Mouse (Mus musculus): Measurements from ENCODE around the gene Ankrd26. TPM values are rescaled to one million over a fixed set of nuclear protein-coding genes. Genes with fewer than 3 reads are reported as not detected.
"Not testable (repeated sequence)": the region's sequence is repeated elsewhere in the genome, so short reads cannot be mapped to it uniquely, and the experiment has no call there.

Ankrd26 gene
- polyA plus RNA-seq, 1 experiment = 1.0 TPM

GRCm38 (mm10) chr6:118593377-118594061 lies 31.5 kb upstream of the Ankrd26 start:
- 4% methylated on average over 34 of the region's 34 CpGs for WGBS
- Histone ChIP-seq H3K36me3 (ENCODE audit: control insufficient read depth, insufficient read depth, low read length) (no peaks in the 10 kb centered on the region), H3K4me3 (ENCODE audit: insufficient read depth, low read depth, low read length) (peak overlapping the region; percentile 54), H3K27ac (ENCODE audit: insufficient read depth, low read depth, low read length) (no peak overlapping the region), H3K27me3 (replicated peaks; ENCODE audit: control insufficient read depth, insufficient read depth, low read length) (no peaks in the 10 kb centered on the region), H3K4me1 (ENCODE audit: control insufficient read depth, insufficient read depth, low read length) (no peaks in the 10 kb centered on the region)
- TF ChIP-seq CTCF (conservative IDR thresholded peaks at IDR 0.05; ENCODE audit: insufficient read depth, insufficient read length, low read depth, low read length) (0 out of 2 replicates have a peak, but pooled peaks have one; percentile 19), POLR2A (IDR thresholded peaks at IDR 0.05; ENCODE audit: low read depth, low read length) (no peak)
- DNase-seq = peak; percentile 43

- WGBS = 31% methylated on average over 21 of the region's 21 CpGs
- H3K27me3 ChIP-seq (replicated peaks; ENCODE audit: control insufficient read depth, insufficient read depth, low read length) = no peaks in the 10 kb centered on the region
- H3K4me1 ChIP-seq (ENCODE audit: control insufficient read depth, insufficient read depth, low read length) = no peaks in the 10 kb centered on the region
- no peaks in the 10 kb centered on the region for H3K36me3 ChIP-seq (ENCODE audit: control insufficient read depth, insufficient read depth, low read length)
- DNase-seq = no peak
- H3K27ac ChIP-seq (ENCODE audit: insufficient read depth, low read depth, low read length) = no peak overlapping the region
- peak overlapping the region; percentile 54 for H3K4me3 ChIP-seq (ENCODE audit: insufficient read depth, low read depth, low read length)
- TF ChIP-seq CTCF (conservative IDR thresholded peaks at IDR 0.05; ENCODE audit: insufficient read depth, insufficient read length, low read depth, low read length) = no peak
- no peak for TF ChIP-seq POLR2A (IDR thresholded peaks at IDR 0.05; ENCODE audit: low read depth, low read length)
These were observed 30.8 kb upstream of the Ankrd26 start for GRCm38 (mm10) chr6:118592662-118593376.

- H3K4me3 ChIP-seq (ENCODE audit: insufficient read depth, low read depth, low read length); DNase-seq; H3K27me3 ChIP-seq (replicated peaks; ENCODE audit: control insufficient read depth, insufficient read depth, low read length); H3K36me3 ChIP-seq (ENCODE audit: control insufficient read depth, insufficient read depth, low read length); H3K27ac ChIP-seq (ENCODE audit: insufficient read depth, low read depth, low read length); H3K4me1 ChIP-seq (ENCODE audit: control insufficient read depth, insufficient read depth, low read length): not testable (repeated sequence)
- WGBS = 78% methylated on average over 4 of the region's 4 CpGs
These were observed 16.7 kb upstream of the Ankrd26 start for GRCm38 (mm10) chr6:118578741-118579140.

GRCm38 (mm10) chr6:118574351-118574750 lies 12.3 kb upstream of the Ankrd26 start:
- DNase-seq = peak; percentile 53
- WGBS = 48% methylated on average over 6 of the region's 6 CpGs

GRCm38 (mm10) chr6:118567816-118568215 lies 5.8 kb upstream of the Ankrd26 start:
- Histone ChIP-seq H3K4me3 (ENCODE audit: insufficient read depth, low read depth, low read length) (no peak overlapping the region), H3K36me3 (ENCODE audit: control insufficient read depth, insufficient read depth, low read length) (no peaks in the 10 kb centered on the region), H3K4me1 (ENCODE audit: control insufficient read depth, insufficient read depth, low read length) (no peaks in the 10 kb centered on the region), H3K27ac (ENCODE audit: insufficient read depth, low read depth, low read length) (no peak overlapping the region), H3K27me3 (replicated peaks; ENCODE audit: control insufficient read depth, insufficient read depth, low read length) (no peaks in the 10 kb centered on the region)
- no peak for TF ChIP-seq CTCF (conservative IDR thresholded peaks at IDR 0.05; ENCODE audit: insufficient read depth, insufficient read length, low read depth, low read length)
- no peak for TF ChIP-seq POLR2A (IDR thresholded peaks at IDR 0.05; ENCODE audit: low read depth, low read length)
- DNase-seq = no peak
- 96% methylated on average over 3 of the region's 3 CpGs for WGBS

More at GRCm38 (mm10) chr6:118574351-118574750, 12.3 kb upstream of the Ankrd26 start:
- no peak overlapping the region for H3K4me3 ChIP-seq (ENCODE audit: insufficient read depth, low read depth, low read length)
- H3K27ac ChIP-seq (ENCODE audit: insufficient read depth, low read depth, low read length) = no peak overlapping the region
- no peaks in the 10 kb centered on the region for H3K36me3 ChIP-seq (ENCODE audit: control insufficient read depth, insufficient read depth, low read length)
- TF ChIP-seq CTCF (conservative IDR thresholded peaks at IDR 0.05; ENCODE audit: insufficient read depth, insufficient read length, low read depth, low read length) (no peak), POLR2A (IDR thresholded peaks at IDR 0.05; ENCODE audit: low read depth, low read length) (no peak)
- no peaks in the 10 kb centered on the region for H3K4me1 ChIP-seq (ENCODE audit: control insufficient read depth, insufficient read depth, low read length)
- H3K27me3 ChIP-seq (replicated peaks; ENCODE audit: control insufficient read depth, insufficient read depth, low read length) = no peaks in the 10 kb centered on the region

- H3K36me3 ChIP-seq (ENCODE audit: control insufficient read depth, insufficient read depth, low read length) = no peaks in the 10 kb centered on the region; the same call in 1 of the 2 replicates
- WGBS = 79% methylated on average over 8 of the region's 8 CpGs
- TF ChIP-seq POLR2A (IDR thresholded peaks at IDR 0.05; ENCODE audit: low read depth, low read length) (no peak), CTCF (conservative IDR thresholded peaks at IDR 0.05; ENCODE audit: insufficient read depth, insufficient read length, low read depth, low read length) (no peak)
- DNase-seq = no peak
- no peaks in the 10 kb centered on the region for H3K27me3 ChIP-seq (replicated peaks; ENCODE audit: control insufficient read depth, insufficient read depth, low read length)
- H3K27ac ChIP-seq (ENCODE audit: insufficient read depth, low read depth, low read length) = no peak overlapping the region
- peak overlapping the region; percentile 72; the same call in 1 of the 2 replicates for H3K4me3 ChIP-seq (ENCODE audit: insufficient read depth, low read depth, low read length)
- no peaks in the 10 kb centered on the region for H3K4me1 ChIP-seq (ENCODE audit: control insufficient read depth, insufficient read depth, low read length)
These were observed 801 bp downstream of the Ankrd26 start for GRCm38 (mm10) chr6:118561225-118561624.

- peaks cover 2% of the 10 kb centered on the region; the same call in 1 of the 2 replicates for H3K4me1 ChIP-seq (ENCODE audit: control insufficient read depth, insufficient read depth, low read length)
- TF ChIP-seq CTCF (conservative IDR thresholded peaks at IDR 0.05; ENCODE audit: insufficient read depth, insufficient read length, low read depth, low read length) = no peak
- no peak for TF ChIP-seq POLR2A (IDR thresholded peaks at IDR 0.05; ENCODE audit: low read depth, low read length)
- H3K36me3 ChIP-seq (ENCODE audit: control insufficient read depth, insufficient read depth, low read length) = peaks cover 2% of the 10 kb centered on the region
- H3K27me3 ChIP-seq (replicated peaks; ENCODE audit: control insufficient read depth, insufficient read depth, low read length) = no peaks in the 10 kb centered on the region
- no peak for DNase-seq
- H3K4me3 ChIP-seq (ENCODE audit: insufficient read depth, low read depth, low read length) = no peak overlapping the region
- no peak overlapping the region for H3K27ac ChIP-seq (ENCODE audit: insufficient read depth, low read depth, low read length)
- WGBS = 94% methylated on average over 4 of the region's 4 CpGs
These were observed 23.4 kb downstream of the Ankrd26 start for GRCm38 (mm10) chr6:118538627-118539026.

- not testable (repeated sequence) for H3K36me3 ChIP-seq (ENCODE audit: control insufficient read depth, insufficient read depth, low read length); H3K27ac ChIP-seq (ENCODE audit: insufficient read depth, low read depth, low read length); H3K4me3 ChIP-seq (ENCODE audit: insufficient read depth, low read depth, low read length); H3K4me1 ChIP-seq (ENCODE audit: control insufficient read depth, insufficient read depth, low read length); H3K27me3 ChIP-seq (replicated peaks; ENCODE audit: control insufficient read depth, insufficient read depth, low read length)
- peak; percentile 63 for DNase-seq
These were observed 24.8 kb downstream of the Ankrd26 start for GRCm38 (mm10) chr6:118537201-118537600.

Data from kidney, adult 2 months (tissue).